Mouse (Mus musculus) limb, embryonic 14.5 days (tissue): ENCODE measurements around the gene Itpripl2. TPM values are rescaled to one million over a fixed set of nuclear protein-coding genes. Genes with fewer than 3 reads are reported as not detected.

ENCODE experiments used
- ATAC-seq: fragments of 200-750 bp; cut with Nextera tagmentation; 2 replicates; pipeline ENCODE4 v1.8.0; 2017; ENCODE audit warnings: low read depth, moderate number of reproducible peaks, moderate TSS enrichment; ENCODE audit not compliant: low FRiP score
- DNase-seq: peaks from one replicate; pipeline ENCODE4 v3.0.0-alpha.2; 2015; ENCODE audit warnings: low spot score
- H3K27ac ChIP-seq: fragments of 300-500 bp; sonication (generic); replicated peaks from 2 replicates; pipeline ENCODE4 v1.5.1; 2014; ENCODE audit warnings: low read depth, mild to moderate bottlenecking, low read length, moderate library complexity, mixed read lengths
- H3K27me3 ChIP-seq: fragments of 300-500 bp; sonication (generic); 2 replicates; pipeline ENCODE4 v1.6.1; 2014; ENCODE audit warnings: low read length, mixed read lengths; ENCODE audit not compliant: control insufficient read depth, insufficient read depth
- H3K36me3 ChIP-seq: fragments of 300-500 bp; sonication (generic); 2 replicates; pipeline ENCODE4 v1.6.1; 2014; ENCODE audit warnings: mild to moderate bottlenecking, low read length, moderate library complexity, mixed read lengths; ENCODE audit not compliant: control insufficient read depth, insufficient read depth
- H3K4me1 ChIP-seq: fragments of 300-500 bp; sonication (generic); 2 replicates; pipeline ENCODE4 v1.6.1; 2014; ENCODE audit warnings: antibody characterized with exemption, low read length, mixed read lengths; ENCODE audit not compliant: control insufficient read depth, insufficient read depth
- H3K4me2 ChIP-seq: fragments of 300-500 bp; sonication (generic); replicated peaks from 2 replicates; pipeline ENCODE4 v1.6.1; 2014; ENCODE audit warnings: low read depth, mild to moderate bottlenecking, low read length, moderate library complexity; ENCODE audit not compliant: severe bottlenecking
- H3K4me3 ChIP-seq: fragments of 300-500 bp; sonication (generic); replicated peaks from 2 replicates; pipeline ENCODE4 v1.5.1; 2014; ENCODE audit warnings: low read length
- H3K9ac ChIP-seq: fragments of 300-500 bp; sonication (generic); 2 replicates; pipeline ENCODE4 v1.6.1; 2014; ENCODE audit warnings: mild to moderate bottlenecking, low read depth, low read length, moderate library complexity; ENCODE audit not compliant: severe bottlenecking
- H3K9me3 ChIP-seq: fragments of 300-500 bp; sonication (generic); 2 replicates; pipeline ENCODE4 v1.6.1; 2016; ENCODE audit warnings: low read length; ENCODE audit not compliant: control insufficient read depth
- POLR2A ChIP-seq: fragments of 200-500 bp; IDR thresholded peaks from 2 replicates; pipeline ENCODE4 v1.8.0; 2012; ENCODE audit warnings: inconsistent platforms, mild to moderate bottlenecking, moderate library complexity, borderline replicate concordance; ENCODE audit not compliant: insufficient read depth, insufficient read length; ENCODE audit errors: extremely low read depth
- WGBS: fragments of 180-500 bp; shearing (Covaris S2); extraction: QIAGEN DNeasy Blood & Tissue Kit; methylation state at CpG from one replicate; pipeline ENCODE4 v1.1.7; 2014; 5-methylcytosine and 5-hydroxymethylcytosine counted together
- polyA plus RNA-seq, 2 experiments: library from polyadenylated mRNA; depleted of rRNA in 1 of 2; stranded (reverse) in 1 of 2; unstranded in 1 of 2; fragments of >200 nt; fragmentation: Nextera tagmentation in 1 of 2; extraction: Ambion mirVana in 1 of 2; gene quantifications; 2 replicates each; pipeline versions ENCODE4 v1.2.1 to v1.2.3; 2012 to 2014

Gene Itpripl2
- polyA plus RNA-seq, 2 experiments, result 5.5 to 18.1 TPM

DNA sequence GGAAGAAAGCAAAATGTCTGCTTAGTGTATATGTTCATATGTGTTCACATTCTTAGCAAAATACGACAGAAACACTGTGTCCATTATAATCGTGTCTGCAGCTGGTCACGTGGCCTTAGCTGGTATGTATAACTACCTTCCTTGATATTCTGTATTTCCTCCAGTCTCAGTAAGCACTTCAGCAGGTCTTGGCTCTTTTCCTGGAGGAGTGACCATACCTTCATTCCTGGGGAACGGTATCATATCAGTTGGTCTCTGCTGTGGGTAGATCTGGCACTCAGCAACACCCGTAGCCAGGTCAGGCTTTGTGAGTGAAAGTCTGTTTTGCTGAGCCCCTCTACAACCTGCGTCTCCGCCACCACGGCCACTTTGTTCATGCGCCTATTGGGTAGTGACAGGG is 2.1 kb upstream of the Itpripl2 start:
- no peak for ATAC-seq
- Histone ChIP-seq H3K4me3 (no peak overlapping the region), H3K9me3 (no peaks in the 10 kb centered on the region), H3K4me1 (peaks cover 19% of the 10 kb centered on the region), H3K36me3 (peaks cover 16% of the 10 kb centered on the region), H3K27ac (no peak overlapping the region), H3K27me3 (peaks cover 8% of the 10 kb centered on the region; the same call in 1 of the 2 replicates), H3K9ac (no peak overlapping the region), H3K4me2 (no peak overlapping the region)
- 88% methylated on average over 9 of the region's 9 CpGs for WGBS
- no peak for TF ChIP-seq POLR2A
- no peak for DNase-seq

DNA sequence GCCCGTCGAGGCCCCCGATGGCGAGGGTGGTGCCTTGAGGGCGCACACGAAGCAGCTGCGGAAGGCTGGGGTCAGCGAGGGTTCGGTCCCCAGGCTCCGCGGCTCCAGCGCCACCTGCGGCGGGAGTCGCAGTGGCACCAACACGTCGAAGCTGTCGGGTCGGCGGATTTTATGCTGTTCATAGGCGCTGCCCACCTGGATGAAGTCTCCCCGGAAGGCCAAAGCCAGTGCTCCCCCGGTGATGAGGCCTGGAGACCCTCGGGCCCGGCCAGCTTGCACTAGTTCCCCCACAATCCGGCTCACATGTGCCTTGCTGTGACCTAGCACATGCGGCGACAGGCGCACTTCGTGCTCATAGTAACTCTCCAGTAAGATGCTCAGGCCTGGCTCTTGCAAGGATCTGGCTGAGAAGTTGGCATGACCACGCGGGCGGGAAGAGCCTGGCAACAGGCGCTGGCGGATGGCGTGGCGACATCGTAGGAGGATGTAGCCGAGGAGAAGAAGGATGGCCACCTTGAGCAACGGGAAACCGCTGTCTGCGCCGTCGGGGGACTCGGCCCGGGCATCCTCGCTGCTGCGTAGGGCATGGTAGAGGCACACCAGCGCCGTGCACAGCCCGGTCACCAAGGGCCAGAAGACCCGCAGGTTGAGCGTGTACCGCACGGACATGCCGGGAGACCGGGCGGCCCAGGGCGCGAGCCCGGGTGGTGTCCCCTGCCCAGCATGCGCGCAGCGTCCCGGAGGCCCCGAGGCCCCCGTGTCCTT is 927 bp downstream of the Itpripl2 start:
- H3K27me3 ChIP-seq, result peaks cover 8% of the 10 kb centered on the region; the same call in 1 of the 2 replicates
- peaks cover 35% of the 10 kb centered on the region for H3K4me1 ChIP-seq
- H3K27ac ChIP-seq, result peak overlapping the region; percentile 81
- peak; percentile 31 for ATAC-seq
- H3K4me2 ChIP-seq, result peak overlapping the region; percentile 85
- no peak for DNase-seq
- H3K4me3 ChIP-seq, result peak overlapping the region; percentile 84
- peak overlapping the region; percentile 98 for H3K9ac ChIP-seq
- no peak for TF ChIP-seq POLR2A
- H3K9me3 ChIP-seq, result no peaks in the 10 kb centered on the region
- H3K36me3 ChIP-seq, result peaks cover 30% of the 10 kb centered on the region
- WGBS, result 3% methylated on average over 42 of the region's 67 CpGs

GRCm38 (mm10) chr7:118489706-118490665 is 1.8 kb downstream of the Itpripl2 start:
- no peak for ATAC-seq
- DNase-seq, result no peak
- Histone ChIP-seq H3K9ac (peak overlapping the region; percentile 98), H3K9me3 (no peaks in the 10 kb centered on the region), H3K4me2 (peak overlapping the region; percentile 85), H3K27ac (no peak overlapping the region), H3K27me3 (peaks cover 8% of the 10 kb centered on the region; the same call in 1 of the 2 replicates), H3K4me1 (peaks cover 35% of the 10 kb centered on the region), H3K4me3 (peak overlapping the region; percentile 84), H3K36me3 (peaks cover 38% of the 10 kb centered on the region)
- 33% methylated on average over 54 of the region's 57 CpGs for WGBS
- TF ChIP-seq POLR2A, result no peak

DNA sequence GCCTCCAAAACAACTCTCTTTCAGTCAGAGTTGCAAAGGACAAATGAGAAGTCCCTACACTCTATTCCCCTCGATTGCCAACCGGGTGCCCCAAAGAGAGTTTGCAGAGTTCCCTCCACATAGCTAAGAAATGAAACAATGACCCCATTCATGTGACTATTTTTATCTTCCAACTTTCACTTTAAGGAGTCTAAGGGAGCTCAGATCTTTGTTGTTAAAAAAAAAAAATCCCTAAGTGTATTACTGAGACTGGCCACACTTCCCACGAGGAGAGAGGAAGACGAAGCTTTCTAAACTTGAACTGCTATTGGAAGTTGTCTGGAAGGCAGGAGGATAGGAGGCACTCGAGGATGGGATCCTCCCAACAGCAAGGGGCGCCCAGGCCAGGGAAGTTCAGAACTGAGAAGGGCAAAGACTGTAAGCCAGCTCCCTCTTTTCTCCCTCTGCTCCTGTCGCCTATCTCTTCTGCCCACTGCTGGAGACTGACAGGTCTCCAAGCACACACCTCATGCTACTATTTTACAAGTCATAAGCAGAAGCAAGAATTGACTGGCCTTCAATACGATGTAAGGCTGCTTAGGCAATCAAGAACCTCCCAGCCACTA is 3.6 kb downstream of the Itpripl2 start:
- Histone ChIP-seq H3K27ac (0 out of 2 replicates have a peak overlapping the region, but pooled peaks have one; percentile 19), H3K9me3 (no peaks in the 10 kb centered on the region), H3K4me3 (0 out of 2 replicates have a peak overlapping the region, but pooled peaks have one; percentile 0), H3K36me3 (peaks cover 43% of the 10 kb centered on the region), H3K4me2 (peak overlapping the region; percentile 37), H3K27me3 (peaks cover 8% of the 10 kb centered on the region; the same call in 1 of the 2 replicates), H3K4me1 (peaks cover 35% of the 10 kb centered on the region), H3K9ac (no peak overlapping the region)
- no peak for TF ChIP-seq POLR2A
- WGBS, result 33% methylated on average over 8 of the region's 8 CpGs
- DNase-seq (no peak), ATAC-seq (no peak)

- Histone ChIP-seq H3K36me3 (peaks cover 43% of the 10 kb centered on the region), H3K4me3 (no peak overlapping the region), H3K9me3 (no peaks in the 10 kb centered on the region), H3K4me2 (no peak overlapping the region), H3K4me1 (peaks cover 31% of the 10 kb centered on the region), H3K9ac (no peak overlapping the region), H3K27ac (no peak overlapping the region), H3K27me3 (peaks cover 8% of the 10 kb centered on the region; the same call in 1 of the 2 replicates)
- no peak for TF ChIP-seq POLR2A
- WGBS, result 60% methylated on average over 5 of the region's 5 CpGs
- ATAC-seq, result no peak
- DNase-seq, result no peak
Measured at GRCm38 (mm10) chr7:118486917-118487316, 4.9 kb downstream of the Itpripl2 start.
